Mouse (Mus musculus): ENCODE measurements around the gene Aldh1l1. TPM values are rescaled to one million over a fixed set of nuclear protein-coding genes. Genes with fewer than 3 reads are reported as not detected.

The Aldh1l1 gene
- 1.8 and 2.2 TPM in 2 replicates for polyA plus RNA-seq (2014; fragmentation: Nextera tagmentation; extraction: Ambion mirVana)

DNA sequence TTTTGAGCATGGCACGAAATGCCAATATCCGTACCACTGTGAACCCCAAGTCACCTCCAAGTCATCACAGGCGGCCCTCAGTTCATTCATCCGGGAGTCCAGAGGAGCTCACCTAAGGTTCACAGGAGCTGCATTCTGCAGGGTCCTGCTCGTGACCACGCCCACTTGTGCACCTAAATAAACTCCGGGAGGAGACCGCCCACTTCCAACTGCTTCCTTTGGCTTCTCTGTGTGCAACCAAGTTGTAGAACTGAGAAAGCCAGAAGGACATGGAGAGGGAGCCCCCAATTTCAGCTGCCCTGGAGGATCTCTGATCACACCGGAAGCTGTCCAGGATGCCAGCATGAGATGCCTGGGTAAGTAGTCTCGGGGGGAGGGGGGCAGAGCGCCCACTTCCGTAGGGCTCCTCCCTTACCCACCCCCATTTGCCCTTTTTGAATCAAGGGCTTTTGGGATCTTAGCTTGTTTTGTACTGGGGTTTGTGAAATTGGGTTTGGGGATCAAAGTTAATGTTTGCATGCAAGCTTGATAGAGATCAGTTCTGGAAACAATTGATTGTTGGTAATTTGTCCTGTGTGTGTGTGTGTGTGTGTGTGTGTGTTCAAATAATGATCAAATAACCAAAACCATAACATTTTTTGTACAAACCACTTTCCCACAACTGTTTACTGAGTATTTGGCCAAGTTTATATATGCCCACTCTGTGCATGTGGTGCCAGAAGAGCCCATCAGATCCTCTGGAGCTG, at the start of gene Aldh1l1:
TSS of gene Aldh1l1 (plus strand) at position 252 of the 746 bp plus-strand sequence.
- no peak for ATAC-seq (ENCODE audit: low read depth)
- no peak for DNase-seq (ENCODE audit: low spot score)
- 71% methylated on average over 12 of the region's 12 CpGs for WGBS
- Histone ChIP-seq H3K9me3 (ENCODE audit: control insufficient read depth, low read length) (no peaks in the 10 kb centered on the region), H3K4me3 (ENCODE audit: low read depth, low read length) (no peak within 1 kb of the TSS), H3K4me1 (ENCODE audit: control insufficient read depth, insufficient read depth, low read length) (peaks cover 8% of the 10 kb centered on the region; the same call in 1 of the 2 replicates), H3K9ac (ENCODE audit: low read depth, low read length) (no peak within 1 kb of the TSS), H3K36me3 (ENCODE audit: control insufficient read depth, insufficient read depth, low read length) (no peaks in the 10 kb centered on the region), H3K27ac (replicated peaks; ENCODE audit: low read depth, low read length) (no peak within 1 kb of the TSS), H3K4me2 (ENCODE audit: low read depth, low read length) (no peak within 1 kb of the TSS), H3K27me3 (replicated peaks; ENCODE audit: control insufficient read depth, insufficient read depth, low read length) (no peaks in the 10 kb centered on the region)

DNA sequence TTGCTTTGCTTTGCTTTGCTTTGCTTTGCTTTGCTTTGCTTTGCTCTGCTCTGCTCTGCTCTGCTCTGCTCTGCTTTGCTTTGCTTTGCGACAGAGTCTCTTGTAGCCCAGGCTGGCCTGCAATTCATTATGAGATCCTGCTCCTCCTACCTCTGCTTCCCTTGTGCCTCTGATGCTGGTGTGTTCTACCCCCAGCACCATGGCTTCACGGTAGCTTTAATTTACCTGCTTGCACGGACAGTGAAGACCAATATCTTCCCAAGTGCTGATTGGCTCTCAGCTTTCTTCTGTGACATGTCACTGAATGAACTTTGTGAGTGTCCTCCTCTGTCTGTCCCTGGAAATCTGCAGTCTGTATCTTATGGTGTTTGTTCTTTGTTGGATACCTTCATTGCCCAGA, 49.2 kb upstream of the Aldh1l1 start:
- H3K9me3 ChIP-seq (ENCODE audit: control insufficient read depth, low read length) = no peaks in the 10 kb centered on the region
- H3K4me2 ChIP-seq (ENCODE audit: low read depth, low read length) = no peak overlapping the region
- 82% methylated on average over 3 of the region's 3 CpGs for WGBS
- H3K27ac ChIP-seq (replicated peaks; ENCODE audit: low read depth, low read length) = no peak overlapping the region
- DNase-seq (ENCODE audit: low spot score) = no peak
- ATAC-seq (ENCODE audit: low read depth) = no peak
- no peaks in the 10 kb centered on the region for H3K36me3 ChIP-seq (ENCODE audit: control insufficient read depth, insufficient read depth, low read length)
- H3K4me1 ChIP-seq (ENCODE audit: control insufficient read depth, insufficient read depth, low read length) = no peaks in the 10 kb centered on the region
- no peaks in the 10 kb centered on the region for H3K27me3 ChIP-seq (replicated peaks; ENCODE audit: control insufficient read depth, insufficient read depth, low read length)
- no peak overlapping the region for H3K9ac ChIP-seq (ENCODE audit: low read depth, low read length)
- no peak overlapping the region for H3K4me3 ChIP-seq (ENCODE audit: low read depth, low read length)

GRCm38 (mm10) chr6:90446883-90447282, 39.3 kb upstream of the Aldh1l1 start:
- no peak for ATAC-seq (ENCODE audit: low read depth)
- Histone ChIP-seq H3K9me3 (ENCODE audit: control insufficient read depth, low read length) (no peaks in the 10 kb centered on the region), H3K36me3 (ENCODE audit: control insufficient read depth, insufficient read depth, low read length) (no peaks in the 10 kb centered on the region), H3K4me1 (ENCODE audit: control insufficient read depth, insufficient read depth, low read length) (no peaks in the 10 kb centered on the region), H3K4me2 (ENCODE audit: low read depth, low read length) (no peak overlapping the region), H3K27me3 (replicated peaks; ENCODE audit: control insufficient read depth, insufficient read depth, low read length) (no peaks in the 10 kb centered on the region), H3K4me3 (ENCODE audit: low read depth, low read length) (no peak overlapping the region), H3K27ac (replicated peaks; ENCODE audit: low read depth, low read length) (no peak overlapping the region), H3K9ac (ENCODE audit: low read depth, low read length) (no peak overlapping the region)
- 32% methylated on average over 4 of the region's 4 CpGs for WGBS
- DNase-seq (ENCODE audit: low spot score) = no peak

- Histone ChIP-seq H3K27me3 (replicated peaks; ENCODE audit: control insufficient read depth, insufficient read depth, low read length) (no peaks in the 10 kb centered on the region), H3K36me3 (ENCODE audit: control insufficient read depth, insufficient read depth, low read length) (no peaks in the 10 kb centered on the region), H3K4me3 (ENCODE audit: low read depth, low read length) (no peak overlapping the region), H3K4me2 (ENCODE audit: low read depth, low read length) (no peak overlapping the region), H3K9ac (ENCODE audit: low read depth, low read length) (no peak overlapping the region), H3K27ac (replicated peaks; ENCODE audit: low read depth, low read length) (no peak overlapping the region), H3K9me3 (ENCODE audit: control insufficient read depth, low read length) (no peaks in the 10 kb centered on the region), H3K4me1 (ENCODE audit: control insufficient read depth, insufficient read depth, low read length) (no peaks in the 10 kb centered on the region)
- 28% methylated on average over 7 of the region's 7 CpGs for WGBS
- DNase-seq (ENCODE audit: low spot score) = peak; percentile 65
- ATAC-seq (ENCODE audit: low read depth) = no peak
Measured at GRCm38 (mm10) chr6:90450179-90450578, 36.0 kb upstream of the Aldh1l1 start.

DNA sequence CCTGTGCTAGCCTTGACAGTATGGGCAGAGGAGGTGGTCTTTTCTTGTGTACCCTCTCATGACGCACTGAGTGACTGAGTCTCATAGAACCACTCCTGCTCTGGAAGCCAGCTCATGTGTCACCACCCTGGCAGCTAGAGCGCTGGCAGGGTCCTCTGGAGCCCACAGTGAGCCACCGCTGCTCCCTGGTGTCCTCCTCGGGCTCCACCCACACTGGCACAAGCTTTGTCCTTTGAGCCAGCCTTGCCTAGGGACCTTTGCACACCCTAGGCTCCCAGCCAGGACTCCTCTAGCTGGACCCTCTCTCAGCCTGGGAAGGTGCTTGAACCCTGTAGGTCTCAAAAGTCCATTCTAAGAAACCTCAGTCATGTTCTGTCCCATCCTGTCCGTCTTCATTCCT, 35.5 kb upstream of the Aldh1l1 start:
- WGBS = 72% methylated on average over 5 of the region's 5 CpGs
- no peaks in the 10 kb centered on the region for H3K36me3 ChIP-seq (ENCODE audit: control insufficient read depth, insufficient read depth, low read length)
- ATAC-seq (ENCODE audit: low read depth) (no peak), DNase-seq (ENCODE audit: low spot score) (no peak)
- H3K4me1 ChIP-seq (ENCODE audit: control insufficient read depth, insufficient read depth, low read length) = no peaks in the 10 kb centered on the region
- no peaks in the 10 kb centered on the region for H3K27me3 ChIP-seq (replicated peaks; ENCODE audit: control insufficient read depth, insufficient read depth, low read length)
- no peaks in the 10 kb centered on the region for H3K9me3 ChIP-seq (ENCODE audit: control insufficient read depth, low read length)
- H3K4me3 ChIP-seq (ENCODE audit: low read depth, low read length) = no peak overlapping the region
- no peak overlapping the region for H3K4me2 ChIP-seq (ENCODE audit: low read depth, low read length)
- no peak overlapping the region for H3K9ac ChIP-seq (ENCODE audit: low read depth, low read length)
- no peak overlapping the region for H3K27ac ChIP-seq (replicated peaks; ENCODE audit: low read depth, low read length)

DNA sequence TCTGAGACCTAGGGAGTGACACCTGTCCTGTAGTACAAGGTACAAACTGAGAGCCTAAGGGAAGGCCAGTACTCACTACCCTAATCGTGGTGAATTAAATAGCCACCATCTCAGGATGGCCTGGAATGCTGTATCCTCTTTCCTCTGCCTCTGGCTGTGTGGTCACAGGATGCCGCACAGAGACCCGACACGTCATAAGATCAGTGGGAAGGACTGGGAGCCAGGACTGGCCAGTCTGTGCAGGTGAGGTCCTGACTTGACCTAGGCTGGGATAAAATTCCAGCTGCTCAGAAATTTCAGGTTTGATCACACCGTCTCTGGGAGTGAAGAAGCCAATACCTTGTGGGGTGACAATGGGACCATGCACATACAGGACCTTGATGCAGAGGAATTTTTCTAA, 34.7 kb upstream of the Aldh1l1 start:
- H3K27ac ChIP-seq (replicated peaks; ENCODE audit: low read depth, low read length) = no peak overlapping the region
- H3K4me2 ChIP-seq (ENCODE audit: low read depth, low read length) = no peak overlapping the region
- H3K36me3 ChIP-seq (ENCODE audit: control insufficient read depth, insufficient read depth, low read length) = no peaks in the 10 kb centered on the region
- no peak for ATAC-seq (ENCODE audit: low read depth)
- no peak overlapping the region for H3K4me3 ChIP-seq (ENCODE audit: low read depth, low read length)
- H3K9ac ChIP-seq (ENCODE audit: low read depth, low read length) = no peak overlapping the region
- no peaks in the 10 kb centered on the region for H3K4me1 ChIP-seq (ENCODE audit: control insufficient read depth, insufficient read depth, low read length)
- DNase-seq (ENCODE audit: low spot score) = no peak
- WGBS = 75% methylated on average over 5 of the region's 5 CpGs
- H3K9me3 ChIP-seq (ENCODE audit: control insufficient read depth, low read length) = no peaks in the 10 kb centered on the region
- H3K27me3 ChIP-seq (replicated peaks; ENCODE audit: control insufficient read depth, insufficient read depth, low read length) = no peaks in the 10 kb centered on the region

- Histone ChIP-seq H3K27ac (replicated peaks; ENCODE audit: low read depth, low read length) (no peak overlapping the region), H3K9me3 (ENCODE audit: control insufficient read depth, low read length) (no peaks in the 10 kb centered on the region), H3K4me1 (ENCODE audit: control insufficient read depth, insufficient read depth, low read length) (no peaks in the 10 kb centered on the region), H3K4me3 (ENCODE audit: low read depth, low read length) (no peak overlapping the region), H3K27me3 (replicated peaks; ENCODE audit: control insufficient read depth, insufficient read depth, low read length) (no peaks in the 10 kb centered on the region), H3K9ac (ENCODE audit: low read depth, low read length) (no peak overlapping the region), H3K4me2 (ENCODE audit: low read depth, low read length) (no peak overlapping the region), H3K36me3 (ENCODE audit: control insufficient read depth, insufficient read depth, low read length) (no peaks in the 10 kb centered on the region)
- no peak for DNase-seq (ENCODE audit: low spot score)
- ATAC-seq (ENCODE audit: low read depth) = no peak
Measured at GRCm38 (mm10) chr6:90452603-90453002, 33.6 kb upstream of the Aldh1l1 start.

GRCm38 (mm10) chr6:90453751-90454150, 32.5 kb upstream of the Aldh1l1 start:
- 84% methylated on average over 5 of the region's 5 CpGs for WGBS
- H3K9me3 ChIP-seq (ENCODE audit: control insufficient read depth, low read length) = no peaks in the 10 kb centered on the region
- no peak overlapping the region for H3K27ac ChIP-seq (replicated peaks; ENCODE audit: low read depth, low read length)

DNA sequence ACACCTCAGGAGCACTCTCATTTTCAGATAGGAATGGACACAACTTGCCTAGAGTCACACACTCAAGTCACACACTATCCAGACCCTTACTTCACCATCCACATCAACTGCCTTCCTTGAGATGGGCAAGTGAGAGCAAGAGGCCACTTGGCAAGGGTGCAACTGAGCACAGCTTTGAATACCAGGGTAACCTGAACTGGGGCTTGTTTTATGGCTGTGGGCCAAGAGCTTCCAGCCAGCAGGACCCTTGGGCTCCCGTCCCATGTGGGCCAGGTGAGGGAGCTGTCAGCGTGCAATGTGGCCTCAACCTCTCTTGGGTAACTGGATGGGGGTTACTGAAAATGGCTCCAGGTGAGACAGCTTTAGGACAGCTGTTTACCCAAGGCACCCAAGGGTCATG, 28.8 kb upstream of the Aldh1l1 start:
- no peak overlapping the region for H3K27ac ChIP-seq (replicated peaks; ENCODE audit: low read depth, low read length)
- no peak overlapping the region for H3K9ac ChIP-seq (ENCODE audit: low read depth, low read length)
- no peak overlapping the region for H3K4me3 ChIP-seq (ENCODE audit: low read depth, low read length)
- H3K9me3 ChIP-seq (ENCODE audit: control insufficient read depth, low read length) = no peaks in the 10 kb centered on the region
- WGBS = 69% methylated on average over 2 of the region's 2 CpGs
- no peaks in the 10 kb centered on the region for H3K4me1 ChIP-seq (ENCODE audit: control insufficient read depth, insufficient read depth, low read length)
- no peak for ATAC-seq (ENCODE audit: low read depth)
- no peak overlapping the region for H3K4me2 ChIP-seq (ENCODE audit: low read depth, low read length)
- H3K36me3 ChIP-seq (ENCODE audit: control insufficient read depth, insufficient read depth, low read length) = no peaks in the 10 kb centered on the region
- H3K27me3 ChIP-seq (replicated peaks; ENCODE audit: control insufficient read depth, insufficient read depth, low read length) = peaks cover 12% of the 10 kb centered on the region
- DNase-seq (ENCODE audit: low spot score) = peak; percentile 33

More at GRCm38 (mm10) chr6:90453751-90454150, 32.5 kb upstream of the Aldh1l1 start:
- Histone ChIP-seq H3K27me3 (replicated peaks; ENCODE audit: control insufficient read depth, insufficient read depth, low read length) (no peaks in the 10 kb centered on the region), H3K4me3 (ENCODE audit: low read depth, low read length) (no peak overlapping the region), H3K36me3 (ENCODE audit: control insufficient read depth, insufficient read depth, low read length) (no peaks in the 10 kb centered on the region), H3K9ac (ENCODE audit: low read depth, low read length) (no peak overlapping the region), H3K4me2 (ENCODE audit: low read depth, low read length) (no peak overlapping the region), H3K4me1 (ENCODE audit: control insufficient read depth, insufficient read depth, low read length) (no peaks in the 10 kb centered on the region)
- DNase-seq (ENCODE audit: low spot score) (no peak), ATAC-seq (ENCODE audit: low read depth) (no peak)
